In the genomic region with DNA sequence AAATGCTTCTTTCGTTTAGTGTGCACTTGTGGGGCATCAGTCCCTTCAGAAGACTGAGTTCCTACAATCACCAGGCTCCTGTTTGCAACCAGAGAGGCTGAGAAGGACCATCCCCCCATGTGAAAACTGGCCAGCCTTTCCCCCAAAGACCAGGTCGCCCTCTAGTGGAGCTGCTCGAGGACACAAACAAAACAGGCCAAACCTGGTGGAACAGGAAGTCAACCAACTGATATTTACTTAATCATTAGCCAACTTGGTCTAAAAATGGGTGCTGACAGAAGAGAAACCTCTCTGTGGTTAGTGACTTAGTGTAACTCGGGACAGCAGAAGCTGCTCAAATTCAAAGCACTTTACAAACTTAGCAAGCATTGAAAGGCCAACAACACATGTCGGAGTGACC, we compare ENCODE assay signal across 9 mouse cellular contexts. TPM values are rescaled to one million over a fixed set of nuclear protein-coding genes. Genes with fewer than 3 reads are reported as not detected.
DNase-seq lines count a peak whose midpoint lies in the region; ATAC-seq and TF ChIP-seq lines count a peak whose summit lies in the region.
"Had no signal": no experiment of that assay in that cellular context is flagged by ENCODE, and none has a peak within 500 bp of the region (broad histone marks: within the 10 kb centered on the region; RNA-seq: fewer than 3 reads in every experiment).

No protein-coding gene starts in this region.

- peak; percentile 80 for TF ChIP-seq CTCF in bone marrow macrophage, adult 2 months (IDR thresholded peaks at IDR 0.05; ENCODE audit: low read depth, low read length)
- TF ChIP-seq CTCF in liver, adult 2 months (IDR thresholded peaks at IDR 0.05; ENCODE audit: low read depth, low read length) = peak; percentile 94

- H3K9ac ChIP-seq in hindbrain, embryonic 13.5 days = no peak overlapping the region
- H3K9ac ChIP-seq in liver, adult 2 months (ENCODE audit: low read depth, low read length) = peak overlapping the region; percentile 69
- H3K9ac ChIP-seq: neural tube, embryonic 12.5 days had no signal

- no peak for TF ChIP-seq POLR2A in bone marrow macrophage, adult 2 months (IDR thresholded peaks at IDR 0.05; ENCODE audit: borderline replicate concordance, low read depth, low read length)
- no peak for TF ChIP-seq POLR2A in liver, adult 2 months (IDR thresholded peaks at IDR 0.05; ENCODE audit: extremely low read depth, insufficient read depth, low read length)

- ATAC-seq in hindbrain, embryonic 13.5 days (ENCODE audit: low FRiP score) = no peak
- peak; percentile 43 for ATAC-seq in neutrophil, adult 5-6 weeks (ENCODE audit: extremely low read depth, insufficient number of reproducible peaks, low FRiP score, poor library complexity, severe bottlenecking)

- no peak overlapping the region for H3K4me2 ChIP-seq in hindbrain, embryonic 13.5 days
- H3K4me2 ChIP-seq: neural tube, embryonic 12.5 days had no signal

- H3K4me3 ChIP-seq in hindbrain, embryonic 10.5 days = no peak overlapping the region
- no peak overlapping the region for H3K4me3 ChIP-seq in hindbrain, embryonic 13.5 days
- no peak overlapping the region for H3K4me3 ChIP-seq in bone marrow macrophage, adult 2 months (ENCODE audit: insufficient read depth, low read length)
- no peak overlapping the region for H3K4me3 ChIP-seq in liver, adult 2 months (ENCODE audit: insufficient read depth, low read depth, low read length)
- H3K4me3 ChIP-seq: neural tube, embryonic 12.5 days had no signal

- peaks cover 20% of the 10 kb centered on the region for H3K4me1 ChIP-seq in hindbrain, embryonic 10.5 days (replicated peaks)
- peaks cover 15% of the 10 kb centered on the region for H3K4me1 ChIP-seq in hindbrain, embryonic 13.5 days (replicated peaks)
- H3K4me1 ChIP-seq in bone marrow macrophage, adult 2 months (ENCODE audit: control insufficient read depth, insufficient read depth, low read length) = peaks cover 32% of the 10 kb centered on the region
- H3K4me1 ChIP-seq in liver, adult 2 months (ENCODE audit: control insufficient read depth, insufficient read depth, low read length) = peaks cover 10% of the 10 kb centered on the region

- H3K79me2 ChIP-seq in liver, adult 2 months (ENCODE audit: control insufficient read depth, insufficient read depth, low read length) = peaks cover 10% of the 10 kb centered on the region

- no peak overlapping the region for H3K27ac ChIP-seq in hindbrain, embryonic 10.5 days
- H3K27ac ChIP-seq in hindbrain, embryonic 13.5 days = no peak overlapping the region
- H3K27ac ChIP-seq in bone marrow macrophage, adult 2 months (ENCODE audit: insufficient read depth, low read depth, low read length) = peak overlapping the region; percentile 98
- peak overlapping the region; percentile 87 for H3K27ac ChIP-seq in liver, adult 2 months (replicated peaks; ENCODE audit: insufficient read depth, low read depth, low read length)
- H3K27ac ChIP-seq: neural tube, embryonic 12.5 days had no signal

- H3K36me3 ChIP-seq in hindbrain, embryonic 10.5 days = no peaks in the 10 kb centered on the region
- H3K36me3 ChIP-seq in hindbrain, embryonic 13.5 days = no peaks in the 10 kb centered on the region
- no peaks in the 10 kb centered on the region for H3K36me3 ChIP-seq in liver, adult 2 months (ENCODE audit: control insufficient read depth, insufficient read depth, low read length)
- H3K36me3 ChIP-seq: neural tube, embryonic 12.5 days had no signal

- no peaks in the 10 kb centered on the region for H3K9me3 ChIP-seq in hindbrain, embryonic 10.5 days
- H3K9me3 ChIP-seq in hindbrain, embryonic 13.5 days = no peaks in the 10 kb centered on the region
- H3K9me3 ChIP-seq: neural tube, embryonic 12.5 days had no signal

- DNase-seq in hindbrain, embryonic 10.5 days (ENCODE audit: low spot score) = peak; percentile 68
- peak; percentile 86 for DNase-seq in gastrocnemius, adult 18-20 months (ENCODE audit: low spot score)
- peak; percentile 95 for DNase-seq in kidney, adult 9 months
- DNase-seq in liver, adult 2 months (ENCODE audit: extremely low read depth, low read depth, low spot score) = peak; percentile 92
- DNase-seq in testis, postnatal 10 days (ENCODE audit: low spot score) = peak; percentile 91

- 28% methylated on average over 5 of the region's 5 CpGs for WGBS in hindbrain, embryonic 10.5 days
- 28% methylated on average over 5 of the region's 5 CpGs for WGBS in hindbrain, embryonic 13.5 days
- 4% methylated on average over 5 of the region's 5 CpGs for WGBS in liver, adult 2 months

- no peaks in the 10 kb centered on the region for H3K27me3 ChIP-seq in hindbrain, embryonic 10.5 days (ENCODE audit: insufficient read depth, poor library complexity, severe bottlenecking)
- H3K27me3 ChIP-seq in hindbrain, embryonic 13.5 days = no peaks in the 10 kb centered on the region
- no peaks in the 10 kb centered on the region for H3K27me3 ChIP-seq in liver, adult 2 months (ENCODE audit: control insufficient read depth, insufficient read depth, low read length)
- H3K27me3 ChIP-seq: neural tube, embryonic 12.5 days had no signal

RNA-seq across cellular contexts. Expression of a gene that starts 2.8 kb away (rescaled TPM):
- 69.5 and 94.1 TPM in 2 replicates for polyA plus RNA-seq in hindbrain, embryonic 10.5 days (2016; fragmentation: Nextera tagmentation; extraction: Ambion mirVana)
- polyA plus RNA-seq in hindbrain, embryonic 13.5 days (2015; fragmentation: Nextera tagmentation; extraction: Ambion mirVana) = 124 and 130 TPM in 2 replicates
- 54.5 and 57.0 TPM in 2 replicates for polyA plus RNA-seq in bone marrow macrophage, adult 2 months (2012; ENCODE audit: insufficient read depth, insufficient read length, missing spikeins)
- total RNA-seq in gastrocnemius, adult 18-20 months (2021) = 100 to 1,000 TPM; 134 to 136 TPM
- total RNA-seq in liver, adult 2 months (2014; rRNA removed) = 305 and 330 TPM in 2 replicates
- 263 and 363 TPM in 2 replicates for polyA plus RNA-seq in liver, adult 2 months (2012; rRNA removed)
- 82.2 and 98.6 TPM in 2 replicates for total RNA-seq in neutrophil, adult 5-6 weeks (2017)

RNA-seq across cellular contexts. Expression of a gene that starts 3.2 kb away (rescaled TPM):
- polyA plus RNA-seq in hindbrain, embryonic 10.5 days (2016; fragmentation: Nextera tagmentation; extraction: Ambion mirVana) = 0.82 TPM in 1 of 2 replicates, not detected in the other
- polyA plus RNA-seq in hindbrain, embryonic 13.5 days (2015; fragmentation: Nextera tagmentation; extraction: Ambion mirVana) = 0.71 and 2.0 TPM in 2 replicates
- polyA plus RNA-seq in bone marrow macrophage, adult 2 months (2012; ENCODE audit: insufficient read depth, insufficient read length, missing spikeins) = not detected in 2 replicates
- total RNA-seq in gastrocnemius, adult 18-20 months (2021) = not detected
- total RNA-seq in liver, adult 2 months (2014; rRNA removed) = not detected in 2 replicates
- 0.42 and 0.62 TPM in 2 replicates for polyA plus RNA-seq in liver, adult 2 months (2012; rRNA removed)
- total RNA-seq in neutrophil, adult 5-6 weeks (2017) = 6.9 and 9.1 TPM in 2 replicates
- polyA plus RNA-seq: neural tube, embryonic 12.5 days had no signal

RNA-seq across cellular contexts. Expression of a gene that starts 16.9 kb away (rescaled TPM):
- polyA plus RNA-seq in hindbrain, embryonic 10.5 days (2016; fragmentation: Nextera tagmentation; extraction: Ambion mirVana) = 15.4 and 18.5 TPM in 2 replicates
- polyA plus RNA-seq in hindbrain, embryonic 13.5 days (2015; fragmentation: Nextera tagmentation; extraction: Ambion mirVana) = 20.7 and 21.5 TPM in 2 replicates
- polyA plus RNA-seq in bone marrow macrophage, adult 2 months (2012; ENCODE audit: insufficient read depth, insufficient read length, missing spikeins) = 34.7 and 38.6 TPM in 2 replicates
- 1 to 10 TPM; 2.8 to 3.1 TPM for total RNA-seq in gastrocnemius, adult 18-20 months (2021)
- total RNA-seq in liver, adult 2 months (2014; rRNA removed) = 1.2 and 3.2 TPM in 2 replicates
- polyA plus RNA-seq in liver, adult 2 months (2012; rRNA removed) = 2.4 and 7.3 TPM in 2 replicates
- 38.6 and 38.8 TPM in 2 replicates for total RNA-seq in neutrophil, adult 5-6 weeks (2017)

RNA-seq across cellular contexts. Expression of a gene that starts 18.4 kb away (rescaled TPM):
- polyA plus RNA-seq in hindbrain, embryonic 10.5 days (2016; fragmentation: Nextera tagmentation; extraction: Ambion mirVana) = 0.26 and 0.34 TPM in 2 replicates
- polyA plus RNA-seq in hindbrain, embryonic 13.5 days (2015; fragmentation: Nextera tagmentation; extraction: Ambion mirVana) = 0.40 and 0.54 TPM in 2 replicates
- not detected in 2 replicates for polyA plus RNA-seq in bone marrow macrophage, adult 2 months (2012; ENCODE audit: insufficient read depth, insufficient read length, missing spikeins)
- 100 to 1,000 TPM; 273 to 289 TPM for total RNA-seq in gastrocnemius, adult 18-20 months (2021)
- total RNA-seq in liver, adult 2 months (2014; rRNA removed) = 3.8 and 7.5 TPM in 2 replicates
- polyA plus RNA-seq in liver, adult 2 months (2012; rRNA removed) = 45.7 and 60.2 TPM in 2 replicates
- total RNA-seq in neutrophil, adult 5-6 weeks (2017) = not detected in 2 replicates

RNA-seq across cellular contexts. Expression of a gene that starts 20.9 kb away (rescaled TPM):
- 97.6 and 114 TPM in 2 replicates for polyA plus RNA-seq in hindbrain, embryonic 10.5 days (2016; fragmentation: Nextera tagmentation; extraction: Ambion mirVana)
- polyA plus RNA-seq in hindbrain, embryonic 13.5 days (2015; fragmentation: Nextera tagmentation; extraction: Ambion mirVana) = 188 TPM in 2 replicates
- 382 and 397 TPM in 2 replicates for polyA plus RNA-seq in bone marrow macrophage, adult 2 months (2012; ENCODE audit: insufficient read depth, insufficient read length, missing spikeins)
- total RNA-seq in gastrocnemius, adult 18-20 months (2021) = 10 to 100 TPM; 65.1 to 72.7 TPM
- total RNA-seq in liver, adult 2 months (2014; rRNA removed) = 78.5 and 94.2 TPM in 2 replicates
- polyA plus RNA-seq in liver, adult 2 months (2012; rRNA removed) = 46.9 and 59.9 TPM in 2 replicates
- 254 and 295 TPM in 2 replicates for total RNA-seq in neutrophil, adult 5-6 weeks (2017)

Comparison
In these comparisons a context has a peak if more than half of its experiments do, and no peak if none do; other contexts are left out.
1. H3K27ac ChIP-seq: peak in bone marrow macrophage, adult 2 months (single experiment) and liver, adult 2 months (single experiment); none in hindbrain, embryonic 10.5 days (single experiment) and hindbrain, embryonic 13.5 days (single experiment).
2. Peak in every context shown above with its lines, with median percentiles within 50 percentile points of each other: DNase-seq.